Mouse (Mus musculus): ENCODE results near the gene Krt28. TPM values are rescaled to one million over a fixed set of nuclear protein-coding genes. Genes with fewer than 3 reads are reported as not detected.

Gene Krt28
- polyA plus RNA-seq, 1 experiment: not detected

GRCm38 (mm10) chr11:99399956-99400549, 25.4 kb upstream of the Krt28 start:
- H3K27ac ChIP-seq (ENCODE audit: control insufficient read depth, insufficient read depth, low read depth, low read length, poor library complexity): no peak overlapping the region
- H3K4me3 ChIP-seq (replicated peaks; ENCODE audit: control insufficient read depth, low read depth, low read length): no peak overlapping the region
- TF ChIP-seq CTCF (IDR thresholded peaks at IDR 0.05; ENCODE audit: control insufficient read depth, insufficient read depth, low read length): no peak
- no peak for TF ChIP-seq POLR2A (IDR thresholded peaks at IDR 0.05; ENCODE audit: borderline replicate concordance, control insufficient read depth, low read depth, low read length)
- H3K4me1 ChIP-seq (ENCODE audit: control insufficient read depth, insufficient read depth, low read length): no peaks in the 10 kb centered on the region
- 76% methylated on average over 13 of the region's 13 CpGs for WGBS

GRCm38 (mm10) chr11:99398832-99399231, 24.1 kb upstream of the Krt28 start:
- H3K4me1 ChIP-seq (ENCODE audit: control insufficient read depth, insufficient read depth, low read length): no peaks in the 10 kb centered on the region
- TF ChIP-seq CTCF (IDR thresholded peaks at IDR 0.05; ENCODE audit: control insufficient read depth, insufficient read depth, low read length) (no peak), POLR2A (IDR thresholded peaks at IDR 0.05; ENCODE audit: borderline replicate concordance, control insufficient read depth, low read depth, low read length) (no peak)
- H3K27ac ChIP-seq (ENCODE audit: control insufficient read depth, insufficient read depth, low read depth, low read length, poor library complexity): no peak overlapping the region
- H3K4me3 ChIP-seq (replicated peaks; ENCODE audit: control insufficient read depth, low read depth, low read length): no peak overlapping the region
- 53% methylated on average over 8 of the region's 8 CpGs for WGBS

GRCm38 (mm10) chr11:99398084-99398483, 23.4 kb upstream of the Krt28 start:
- Histone ChIP-seq H3K27ac (ENCODE audit: control insufficient read depth, insufficient read depth, low read depth, low read length, poor library complexity) (no peak overlapping the region), H3K4me1 (ENCODE audit: control insufficient read depth, insufficient read depth, low read length) (no peaks in the 10 kb centered on the region), H3K4me3 (replicated peaks; ENCODE audit: control insufficient read depth, low read depth, low read length) (no peak overlapping the region)
- TF ChIP-seq CTCF (IDR thresholded peaks at IDR 0.05; ENCODE audit: control insufficient read depth, insufficient read depth, low read length) (no peak), POLR2A (IDR thresholded peaks at IDR 0.05; ENCODE audit: borderline replicate concordance, control insufficient read depth, low read depth, low read length) (no peak)
- WGBS: 49% methylated on average over 3 of the region's 3 CpGs

- Histone ChIP-seq H3K27ac (ENCODE audit: control insufficient read depth, insufficient read depth, low read depth, low read length, poor library complexity) (no peak overlapping the region), H3K4me3 (replicated peaks; ENCODE audit: control insufficient read depth, low read depth, low read length) (no peak overlapping the region), H3K4me1 (ENCODE audit: control insufficient read depth, insufficient read depth, low read length) (no peaks in the 10 kb centered on the region)
- TF ChIP-seq POLR2A (IDR thresholded peaks at IDR 0.05; ENCODE audit: borderline replicate concordance, control insufficient read depth, low read depth, low read length) (no peak), CTCF (IDR thresholded peaks at IDR 0.05; ENCODE audit: control insufficient read depth, insufficient read depth, low read length) (no peak)
- WGBS: 84% methylated on average over 2 of the region's 2 CpGs
These were observed 22.0 kb upstream of the Krt28 start for GRCm38 (mm10) chr11:99396661-99397060.

GRCm38 (mm10) chr11:99396034-99396433, 21.3 kb upstream of the Krt28 start:
- no peak overlapping the region for H3K4me3 ChIP-seq (replicated peaks; ENCODE audit: control insufficient read depth, low read depth, low read length)
- 49% methylated on average over 3 of the region's 3 CpGs for WGBS
- H3K4me1 ChIP-seq (ENCODE audit: control insufficient read depth, insufficient read depth, low read length): no peaks in the 10 kb centered on the region
- TF ChIP-seq POLR2A (IDR thresholded peaks at IDR 0.05; ENCODE audit: borderline replicate concordance, control insufficient read depth, low read depth, low read length): no peak
- TF ChIP-seq CTCF (IDR thresholded peaks at IDR 0.05; ENCODE audit: control insufficient read depth, insufficient read depth, low read length): no peak
- H3K27ac ChIP-seq (ENCODE audit: control insufficient read depth, insufficient read depth, low read depth, low read length, poor library complexity): no peak overlapping the region

GRCm38 (mm10) chr11:99392492-99392891, 17.8 kb upstream of the Krt28 start:
- 77% methylated on average over 10 of the region's 10 CpGs for WGBS
- H3K27ac ChIP-seq (ENCODE audit: control insufficient read depth, insufficient read depth, low read depth, low read length, poor library complexity): no peak overlapping the region
- H3K4me3 ChIP-seq (replicated peaks; ENCODE audit: control insufficient read depth, low read depth, low read length): no peak overlapping the region
- TF ChIP-seq CTCF (IDR thresholded peaks at IDR 0.05; ENCODE audit: control insufficient read depth, insufficient read depth, low read length) (no peak), POLR2A (IDR thresholded peaks at IDR 0.05; ENCODE audit: borderline replicate concordance, control insufficient read depth, low read depth, low read length) (no peak)
- H3K4me1 ChIP-seq (ENCODE audit: control insufficient read depth, insufficient read depth, low read length): no peaks in the 10 kb centered on the region

- Histone ChIP-seq H3K4me1 (ENCODE audit: control insufficient read depth, insufficient read depth, low read length) (no peaks in the 10 kb centered on the region), H3K27ac (ENCODE audit: control insufficient read depth, insufficient read depth, low read depth, low read length, poor library complexity) (no peak overlapping the region), H3K4me3 (replicated peaks; ENCODE audit: control insufficient read depth, low read depth, low read length) (no peak overlapping the region)
- TF ChIP-seq CTCF (IDR thresholded peaks at IDR 0.05; ENCODE audit: control insufficient read depth, insufficient read depth, low read length) (no peak), POLR2A (IDR thresholded peaks at IDR 0.05; ENCODE audit: borderline replicate concordance, control insufficient read depth, low read depth, low read length) (no peak)
- WGBS: 74% methylated on average over 6 of the region's 6 CpGs
These were observed 16.7 kb upstream of the Krt28 start for GRCm38 (mm10) chr11:99391375-99391774.

GRCm38 (mm10) chr11:99390866-99391265, 16.2 kb upstream of the Krt28 start:
- Histone ChIP-seq H3K4me1 (ENCODE audit: control insufficient read depth, insufficient read depth, low read length) (no peaks in the 10 kb centered on the region), H3K4me3 (replicated peaks; ENCODE audit: control insufficient read depth, low read depth, low read length) (no peak overlapping the region), H3K27ac (ENCODE audit: control insufficient read depth, insufficient read depth, low read depth, low read length, poor library complexity) (no peak overlapping the region)
- 70% methylated on average over 7 of the region's 7 CpGs for WGBS
- TF ChIP-seq CTCF (IDR thresholded peaks at IDR 0.05; ENCODE audit: control insufficient read depth, insufficient read depth, low read length) (no peak), POLR2A (IDR thresholded peaks at IDR 0.05; ENCODE audit: borderline replicate concordance, control insufficient read depth, low read depth, low read length) (no peak)

GRCm38 (mm10) chr11:99389264-99389663, 14.6 kb upstream of the Krt28 start, which contains the start of gene Krt10:
Gene Krt10, minus strand, starts transcription at chr11:99389364.
- Histone ChIP-seq H3K4me3 (replicated peaks; ENCODE audit: control insufficient read depth, low read depth, low read length) (no peak within 1 kb of the TSS), H3K4me1 (ENCODE audit: control insufficient read depth, insufficient read depth, low read length) (no peaks in the 10 kb centered on the region), H3K27ac (ENCODE audit: control insufficient read depth, insufficient read depth, low read depth, low read length, poor library complexity) (no peak within 1 kb of the TSS)
- TF ChIP-seq CTCF (IDR thresholded peaks at IDR 0.05; ENCODE audit: control insufficient read depth, insufficient read depth, low read length) (no peak), POLR2A (IDR thresholded peaks at IDR 0.05; ENCODE audit: borderline replicate concordance, control insufficient read depth, low read depth, low read length) (no peak)
- 74% methylated on average over 4 of the region's 4 CpGs for WGBS
